Mouse (Mus musculus) brown adipose tissue, adult 24 weeks (tissue): ENCODE results near the gene Sos2. TPM values are rescaled to one million over a fixed set of nuclear protein-coding genes. Genes with fewer than 3 reads are reported as not detected.
"Not testable (repeated sequence)": the region's sequence is repeated elsewhere in the genome, so short reads cannot be mapped to it uniquely, and the experiment has no call there.

Experiments
- H3K27ac ChIP-seq: fragments of 200-500 bp; replicated peaks from 2 replicates; pipeline ENCODE4 v1.5.1; 2012; ENCODE audit warnings: low read depth, mild to moderate bottlenecking, low read length
- H3K4me1 ChIP-seq: fragments of 200-500 bp; 2 replicates; pipeline ENCODE4 v1.6.1; 2012; ENCODE audit warnings: low read length, mixed read lengths; ENCODE audit not compliant: control insufficient read depth, insufficient read depth, insufficient read length
- H3K4me3 ChIP-seq: fragments of 200-500 bp; 2 replicates; pipeline ENCODE4 v1.5.1; 2012; ENCODE audit warnings: low read depth, mild to moderate bottlenecking, low read length, moderate library complexity; ENCODE audit not compliant: insufficient read depth
- polyA plus RNA-seq: library from polyadenylated mRNA; stranded (reverse); fragments of >200 nt; gene quantifications from 2 replicates; pipeline ENCODE4 v1.2.4, GENCODE M21; 2012; ENCODE audit not compliant: missing spikeins, insufficient read depth, insufficient read length

The Sos2 gene
- polyA plus RNA-seq, 1 experiment = 29.5 TPM

- no peak overlapping the region for H3K27ac ChIP-seq
- peak overlapping the region; percentile 5; the same call in 1 of the 2 replicates for H3K4me3 ChIP-seq
- peaks cover 5% of the 10 kb centered on the region; the same call in 1 of the 2 replicates for H3K4me1 ChIP-seq
Measured at GRCm38 (mm10) chr12:69683537-69683936, 1.9 kb upstream of the Sos2 start.

DNA sequence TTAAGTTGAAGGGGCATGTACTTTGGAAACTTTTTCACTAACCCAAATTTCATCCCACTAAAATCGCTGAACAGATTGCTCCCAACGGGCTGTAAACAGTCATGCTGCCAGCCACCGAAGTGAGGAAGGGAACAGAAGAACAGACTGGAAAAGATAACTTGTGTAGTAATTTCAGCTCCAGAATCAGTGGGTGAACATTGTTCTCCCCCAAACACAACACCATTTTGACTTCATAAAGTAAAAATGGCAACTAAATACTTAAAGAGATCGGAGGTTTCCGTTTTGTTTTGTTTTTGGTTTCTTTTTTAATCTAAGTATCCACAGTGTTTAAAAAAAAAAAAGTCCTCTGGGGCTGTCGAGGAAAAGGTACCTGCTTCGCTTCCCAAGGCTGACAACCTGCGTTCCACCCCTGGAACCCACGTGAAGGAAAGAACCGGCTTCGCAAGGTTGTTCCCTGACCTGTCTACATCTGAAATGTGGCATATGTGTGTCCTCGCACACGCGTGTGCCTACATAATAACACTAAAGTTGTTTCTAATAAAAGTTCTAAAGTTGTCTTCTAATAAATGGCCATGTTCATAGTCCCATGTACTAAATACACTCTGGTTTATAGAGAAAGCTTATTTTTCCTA is 1.3 kb upstream of the Sos2 start:
- peak overlapping the region; percentile 51 for H3K4me3 ChIP-seq

DNA sequence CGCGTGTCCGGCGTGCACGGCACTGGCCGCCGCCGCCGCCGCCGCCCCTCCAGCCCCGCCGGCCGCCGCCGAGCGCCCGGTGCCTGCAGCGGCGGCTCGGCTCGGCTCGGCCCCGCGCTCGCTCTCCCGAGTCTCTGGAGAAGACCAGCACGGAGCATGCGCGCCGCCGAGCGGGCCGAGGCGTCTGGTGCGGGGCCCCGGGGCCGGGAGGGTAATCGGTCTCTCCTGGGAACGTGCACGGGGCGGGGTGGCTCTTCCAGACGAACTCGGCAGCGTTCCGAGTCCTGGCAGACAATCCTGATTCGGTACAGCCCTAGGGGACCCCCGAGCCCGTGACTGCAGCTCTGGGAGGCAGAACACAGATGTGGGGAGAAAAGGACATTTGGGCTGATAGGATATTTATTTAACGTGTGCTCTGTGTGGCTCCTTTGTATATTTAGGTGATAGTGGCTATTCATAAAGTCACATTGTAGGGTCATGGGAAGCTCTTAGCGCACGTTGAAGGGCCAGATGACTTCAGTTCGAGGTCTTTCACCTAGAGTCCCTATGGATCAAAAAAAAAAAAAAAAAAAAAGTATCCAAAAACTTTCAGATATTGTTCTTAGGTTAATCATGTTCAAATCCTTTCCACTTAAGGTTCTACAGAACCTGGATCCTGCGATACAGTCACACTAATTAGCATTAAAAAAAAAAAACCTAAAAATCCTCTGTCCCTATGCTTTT is 574 bp upstream of the Sos2 start:
- Histone ChIP-seq H3K4me1 (peaks cover 5% of the 10 kb centered on the region; the same call in 1 of the 2 replicates), H3K4me3 (peak overlapping the region; percentile 99)

More for the DNA sequence above, 1.3 kb upstream of the Sos2 start:
- H3K4me1 ChIP-seq = peaks cover 5% of the 10 kb centered on the region; the same call in 1 of the 2 replicates
- peak overlapping the region; percentile 74 for H3K27ac ChIP-seq

DNA sequence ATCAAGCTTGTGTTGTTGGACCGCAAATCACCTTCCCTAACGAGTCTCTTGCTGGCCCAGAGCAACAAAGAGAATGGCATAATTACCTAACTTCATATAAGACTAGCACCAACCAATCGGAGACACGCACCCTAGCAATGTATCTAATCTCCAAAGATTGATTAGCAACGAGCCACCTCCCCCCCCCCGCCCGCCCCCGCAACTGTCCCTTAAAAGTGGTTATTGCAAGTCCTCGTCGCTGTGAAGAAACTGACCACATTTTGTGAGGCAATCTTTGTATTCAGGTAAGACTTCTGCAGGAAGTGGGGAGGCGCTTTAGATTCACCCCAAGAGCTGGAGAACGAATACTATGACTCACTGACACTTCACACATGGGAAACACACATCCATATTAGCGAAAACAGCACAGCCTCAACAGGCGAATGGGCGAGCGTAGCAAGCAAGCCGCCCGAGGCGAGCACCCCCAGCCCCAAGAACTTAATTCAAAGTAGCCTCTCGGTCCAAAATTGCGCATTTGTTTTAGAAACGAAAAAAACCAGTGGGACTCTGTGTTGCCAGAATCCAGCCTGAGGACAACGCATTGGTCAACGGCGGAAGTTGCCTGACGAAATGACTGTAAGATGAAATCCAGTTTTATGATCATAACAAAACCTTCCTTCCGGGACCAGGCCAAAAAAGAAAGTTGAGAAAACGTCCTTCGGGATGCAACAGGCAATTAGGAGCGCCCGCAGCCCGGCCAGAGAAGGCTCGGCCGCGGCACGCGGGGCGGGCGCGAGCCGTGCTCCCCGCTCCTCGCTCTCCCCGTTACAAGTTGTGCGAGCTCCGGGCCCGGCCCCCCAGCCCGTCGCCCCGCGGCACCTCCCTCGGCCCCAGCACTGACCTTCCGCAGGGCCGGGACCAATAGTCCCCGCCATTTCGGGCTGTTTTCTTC is 752 bp downstream of the Sos2 start:
- Histone ChIP-seq H3K4me1 (peaks cover 9% of the 10 kb centered on the region), H3K27ac (peak overlapping the region; percentile 89), H3K4me3 (peak overlapping the region; percentile 99)

More for the DNA sequence above, 574 bp upstream of the Sos2 start:
- peak overlapping the region; percentile 89 for H3K27ac ChIP-seq

DNA sequence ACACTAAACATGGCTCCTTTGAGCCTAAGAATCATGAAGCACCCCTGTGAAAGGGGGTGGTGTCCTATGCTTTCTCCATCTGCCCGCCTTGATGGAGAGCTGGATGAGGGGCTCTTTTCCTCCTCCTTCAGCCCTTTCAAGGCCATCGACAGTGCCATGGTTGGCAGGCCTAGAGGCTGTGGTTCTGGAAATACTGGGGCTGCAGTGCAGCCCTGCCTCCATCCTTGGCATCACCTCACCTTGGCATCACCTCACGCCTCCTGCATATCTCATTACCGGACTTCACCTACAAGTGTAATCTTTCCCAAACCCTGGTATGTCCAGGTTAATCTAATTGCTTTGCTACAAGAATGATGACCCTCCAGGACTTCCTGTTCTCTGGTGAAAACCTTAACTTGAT is 5.5 kb downstream of the Sos2 start:
- H3K4me3 ChIP-seq = no peak overlapping the region
- H3K27ac ChIP-seq = 0 out of 2 replicates have a peak overlapping the region, but pooled peaks have one; percentile 27
- peaks cover 23% of the 10 kb centered on the region for H3K4me1 ChIP-seq

DNA sequence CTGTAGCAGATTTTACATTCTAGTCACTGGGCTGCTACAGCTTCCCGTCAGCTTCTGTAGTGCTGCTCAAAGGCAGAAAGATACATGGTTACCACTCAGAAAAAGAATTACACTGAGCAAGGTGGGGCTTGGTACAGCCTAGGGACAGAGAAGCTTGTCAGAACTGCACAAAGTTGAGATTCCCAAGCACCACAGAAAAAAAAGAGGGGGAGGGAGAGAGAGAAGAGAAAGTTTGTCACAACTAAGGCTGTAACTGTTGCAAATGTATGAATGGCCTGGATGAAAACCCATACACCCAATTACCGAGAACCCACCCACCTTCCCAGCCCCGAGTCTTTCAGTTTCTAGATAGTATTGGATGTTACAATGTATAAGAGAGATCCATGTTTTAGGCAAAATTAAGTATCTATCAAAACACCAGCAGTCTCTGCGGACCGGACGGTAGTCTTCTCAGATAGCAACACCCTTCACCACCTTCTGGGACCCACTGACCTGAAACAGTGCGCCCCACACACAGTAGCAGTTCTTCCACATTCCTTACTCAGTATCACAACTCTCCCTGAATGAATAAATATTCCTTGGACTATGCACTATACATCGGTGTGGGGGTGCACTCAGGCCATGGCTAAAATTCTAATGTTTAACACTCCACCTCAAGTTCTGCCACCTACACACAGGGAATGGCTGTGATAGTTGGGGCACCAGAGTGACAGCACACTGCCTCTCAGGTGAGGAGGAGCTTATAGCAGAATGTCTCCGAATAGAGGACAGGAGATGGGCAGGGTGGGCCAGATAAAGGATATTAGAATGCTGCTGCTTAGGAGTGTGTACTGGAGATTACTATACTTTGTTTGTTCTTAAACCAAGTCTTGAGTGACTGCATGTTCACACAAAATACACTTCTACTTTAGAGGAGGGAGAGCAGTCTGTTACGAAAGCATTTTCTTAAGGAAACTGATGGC is 6.8 kb downstream of the Sos2 start:
- no peak overlapping the region for H3K4me3 ChIP-seq
- H3K27ac ChIP-seq = peak overlapping the region; percentile 75
- H3K4me1 ChIP-seq = peaks cover 20% of the 10 kb centered on the region

GRCm38 (mm10) chr12:69674176-69674575 is 7.5 kb downstream of the Sos2 start:
- Histone ChIP-seq H3K4me1 (peaks cover 20% of the 10 kb centered on the region), H3K27ac (peak overlapping the region; percentile 75; the same call in 1 of the 2 replicates), H3K4me3 (no peak overlapping the region)

- H3K4me3 ChIP-seq = no peak overlapping the region
- no peaks in the 10 kb centered on the region; the same call in none of the 2 replicates for H3K4me1 ChIP-seq
- no peak overlapping the region for H3K27ac ChIP-seq
Measured at GRCm38 (mm10) chr12:69666721-69667120, 14.9 kb downstream of the Sos2 start.

GRCm38 (mm10) chr12:69661658-69662057 is 20.0 kb downstream of the Sos2 start:
- no peak overlapping the region for H3K4me3 ChIP-seq
- no peak overlapping the region for H3K27ac ChIP-seq
- H3K4me1 ChIP-seq = peaks cover 4% of the 10 kb centered on the region

- H3K4me1 ChIP-seq, H3K27ac ChIP-seq, H3K4me3 ChIP-seq: not testable (repeated sequence)
Measured at GRCm38 (mm10) chr12:69653973-69654372, 27.7 kb downstream of the Sos2 start.

GRCm38 (mm10) chr12:69649511-69649910 is 32.1 kb downstream of the Sos2 start:
- Histone ChIP-seq H3K4me1 (peaks cover 5% of the 10 kb centered on the region; the same call in 1 of the 2 replicates), H3K27ac (no peak overlapping the region), H3K4me3 (no peak overlapping the region)

DNA sequence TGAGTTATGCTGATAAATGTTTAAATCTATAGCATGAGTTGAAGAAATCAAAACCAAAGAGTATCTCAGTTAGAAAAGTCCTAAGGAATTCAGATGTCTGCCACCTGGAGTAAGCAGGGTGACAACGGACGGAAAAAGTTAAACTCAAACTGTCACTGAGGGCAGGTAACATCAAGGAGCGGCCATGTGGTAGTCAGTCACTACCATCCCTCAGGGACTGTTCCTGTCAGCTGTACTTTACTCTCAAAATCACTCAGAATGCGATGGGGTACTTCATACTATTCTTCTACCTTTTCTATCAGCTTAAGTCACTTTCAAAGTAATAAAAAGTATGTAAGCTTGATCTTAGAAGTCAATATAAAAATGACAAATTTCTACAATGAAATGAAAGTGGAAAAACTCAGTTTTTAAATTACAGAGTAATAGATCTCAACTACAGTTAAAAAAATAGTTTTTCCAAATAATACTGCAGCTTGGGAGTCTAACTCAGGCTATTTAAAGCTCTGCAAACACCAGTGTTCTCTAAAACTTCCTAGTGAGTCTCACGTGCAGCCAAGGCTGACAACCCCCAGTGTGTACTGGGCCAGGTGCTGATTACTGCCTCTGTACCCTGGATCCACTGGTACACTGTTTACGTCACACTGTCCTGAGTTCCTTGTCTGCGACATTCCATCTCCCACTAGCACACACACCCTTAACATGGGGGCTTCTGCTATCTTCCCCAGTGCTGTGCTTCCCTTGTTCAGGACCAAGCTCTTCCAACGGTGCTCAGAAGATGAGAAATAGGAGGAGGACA is 35.6 kb downstream of the Sos2 start:
- Histone ChIP-seq H3K27ac (no peak overlapping the region; the same call in 1 of the 2 replicates), H3K4me3 (no peak overlapping the region), H3K4me1 (peaks cover 5% of the 10 kb centered on the region; the same call in 1 of the 2 replicates)

- no peak overlapping the region for H3K27ac ChIP-seq
- H3K4me1 ChIP-seq = peaks cover 5% of the 10 kb centered on the region; the same call in 1 of the 2 replicates
- no peak overlapping the region for H3K4me3 ChIP-seq
Measured at GRCm38 (mm10) chr12:69644877-69645276, 36.8 kb downstream of the Sos2 start.
